Mouse (Mus musculus) testis, adult 2 months (tissue): ENCODE results near the gene Spcs3. TPM values are rescaled to one million over a fixed set of nuclear protein-coding genes. Genes with fewer than 3 reads are reported as not detected.

Source experiments
- H3K27ac ChIP-seq: fragments of 200-500 bp; 2 replicates; pipeline ENCODE4 v1.5.1; 2012; ENCODE audit warnings: low read depth, low read length; ENCODE audit not compliant: control insufficient read depth, insufficient read depth
- H3K27me3 ChIP-seq: fragments of 200-500 bp; 2 replicates; pipeline ENCODE4 v1.6.1; 2012; ENCODE audit warnings: mild to moderate bottlenecking, low read length, moderate library complexity; ENCODE audit not compliant: control insufficient read depth, insufficient read depth
- H3K36me3 ChIP-seq: fragments of 200-500 bp; 2 replicates; pipeline ENCODE4 v1.6.1; 2012; ENCODE audit warnings: mild to moderate bottlenecking, low read length; ENCODE audit not compliant: control insufficient read depth, insufficient read depth
- H3K4me1 ChIP-seq: fragments of 200-500 bp; 2 replicates; pipeline ENCODE4 v1.6.1; 2012; ENCODE audit warnings: low read length; ENCODE audit not compliant: control insufficient read depth, insufficient read depth
- H3K4me3 ChIP-seq: fragments of 200-500 bp; 2 replicates; pipeline ENCODE4 v1.5.1; 2012; ENCODE audit warnings: low read depth, mild to moderate bottlenecking, low read length, moderate library complexity, mixed read lengths; ENCODE audit not compliant: control insufficient read depth
- CTCF ChIP-seq: fragments of 200-500 bp; IDR thresholded peaks from 2 replicates; pipeline ENCODE4 v1.5.1; 2012; ENCODE audit warnings: low read depth, mild to moderate bottlenecking, inconsistent platforms, low read length, moderate library complexity; ENCODE audit not compliant: control insufficient read depth, insufficient read depth, insufficient replicate concordance
- POLR2A ChIP-seq: fragments of 200-500 bp; IDR thresholded peaks from 2 replicates; pipeline ENCODE4 v1.6.1; 2012; ENCODE audit warnings: low read depth, mild to moderate bottlenecking, inconsistent platforms, low read length, moderate library complexity; ENCODE audit not compliant: control insufficient read depth
- polyA plus RNA-seq: library from polyadenylated mRNA; depleted of rRNA; stranded (reverse); fragments of >200 nt; gene quantifications from 2 replicates; pipeline ENCODE4 v1.2.3, GENCODE M21; 2012

Spcs3 gene
- polyA plus RNA-seq, 1 experiment: 10.4 TPM

DNA sequence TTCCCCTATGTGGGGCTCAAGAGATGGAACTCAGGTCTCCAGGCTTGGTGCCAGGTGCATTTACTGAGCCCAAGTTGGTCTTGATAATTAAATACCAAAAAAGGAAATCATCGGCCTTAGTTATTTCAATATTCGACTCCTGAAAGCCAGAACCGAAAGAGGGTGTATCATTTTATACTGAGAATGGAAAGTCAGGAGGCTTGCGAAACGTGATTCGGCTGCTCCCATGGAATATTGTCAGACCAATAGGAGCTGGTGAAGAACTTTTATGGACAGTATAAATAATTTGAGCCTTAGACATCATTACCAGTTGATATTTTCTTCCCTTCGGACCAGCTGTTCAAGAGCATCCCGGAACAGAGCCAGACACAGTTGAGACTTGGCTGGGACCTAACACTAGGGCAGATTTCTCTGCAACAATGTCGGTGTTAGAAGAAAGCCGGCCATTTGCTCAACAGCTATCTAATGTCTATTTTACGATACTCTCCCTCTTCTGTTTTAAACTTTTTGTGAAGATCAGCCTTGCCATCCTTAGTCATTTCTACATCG lies 20.3 kb upstream of the Spcs3 start:
- Histone ChIP-seq H3K4me3 (no peak overlapping the region), H3K36me3 (no peaks in the 10 kb centered on the region), H3K4me1 (no peaks in the 10 kb centered on the region), H3K27me3 (no peaks in the 10 kb centered on the region), H3K27ac (no peak overlapping the region)
- no peak for TF ChIP-seq CTCF

DNA sequence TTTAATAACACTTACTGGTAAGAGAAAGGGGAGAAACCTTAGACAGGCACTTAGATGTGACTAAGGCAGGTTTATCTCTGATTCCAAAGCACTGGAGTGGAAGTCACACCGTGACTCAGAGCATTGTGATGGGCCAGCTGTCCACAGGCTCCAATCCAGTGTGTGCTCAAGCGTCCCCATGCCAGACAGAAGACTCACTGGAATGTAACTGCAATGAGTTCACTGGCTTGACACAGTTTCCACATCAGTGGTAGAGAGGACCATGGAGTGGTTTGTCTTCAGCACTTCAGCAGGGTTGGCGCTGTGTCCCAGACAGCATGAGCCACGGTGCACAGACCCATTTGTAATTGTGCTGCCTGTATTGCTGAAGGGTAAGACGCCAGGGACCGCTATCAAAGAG lies 18.6 kb upstream of the Spcs3 start:
- H3K4me3 ChIP-seq: no peak overlapping the region
- TF ChIP-seq POLR2A: no peak
- TF ChIP-seq CTCF: no peak
- H3K27ac ChIP-seq: no peak overlapping the region
- no peaks in the 10 kb centered on the region for H3K4me1 ChIP-seq
- H3K36me3 ChIP-seq: no peaks in the 10 kb centered on the region
- H3K27me3 ChIP-seq: no peaks in the 10 kb centered on the region

DNA sequence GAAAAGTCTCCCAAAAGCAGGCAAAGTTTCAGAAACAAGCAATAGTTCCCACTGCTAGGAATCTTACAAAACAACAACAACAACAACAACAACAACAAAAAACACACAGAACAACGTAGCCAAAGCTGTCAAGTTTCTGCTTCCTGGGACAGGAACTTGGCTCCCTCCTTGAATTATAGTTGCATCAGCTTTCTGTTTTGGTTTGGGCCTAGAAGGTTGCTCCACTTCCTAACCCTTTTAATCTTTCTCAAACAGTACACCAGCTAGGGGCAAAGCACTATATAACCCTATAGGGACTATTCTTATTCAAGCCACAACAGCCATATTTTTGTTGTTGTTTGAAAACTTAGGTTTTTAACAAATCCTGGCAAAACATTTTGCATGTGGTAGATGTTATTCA lies 11.5 kb upstream of the Spcs3 start:
- Histone ChIP-seq H3K4me3 (no peak overlapping the region), H3K4me1 (no peaks in the 10 kb centered on the region), H3K27me3 (no peaks in the 10 kb centered on the region), H3K27ac (no peak overlapping the region), H3K36me3 (no peaks in the 10 kb centered on the region)
- TF ChIP-seq POLR2A (no peak), CTCF (no peak)

DNA sequence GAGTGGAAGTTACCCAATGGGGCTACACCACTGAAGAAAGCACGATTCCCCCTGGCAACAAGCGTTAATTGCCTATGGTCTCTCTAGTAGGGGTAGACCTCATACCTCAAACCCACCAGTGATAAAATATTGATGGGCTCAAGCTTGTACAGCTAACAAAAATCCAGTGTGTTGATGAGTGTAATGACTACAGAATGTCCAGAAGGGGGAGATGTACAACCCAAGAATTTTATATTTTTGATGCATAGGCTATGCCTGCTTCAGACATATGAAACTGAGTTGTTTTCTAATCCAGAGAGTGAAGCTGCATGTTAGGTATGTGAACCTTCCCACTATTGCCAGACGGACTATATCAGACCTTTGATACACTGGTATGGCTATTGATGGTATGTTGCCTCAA lies 7.5 kb upstream of the Spcs3 start:
- Histone ChIP-seq H3K27ac (no peak overlapping the region), H3K4me3 (no peak overlapping the region), H3K27me3 (no peaks in the 10 kb centered on the region), H3K4me1 (no peaks in the 10 kb centered on the region), H3K36me3 (no peaks in the 10 kb centered on the region)
- TF ChIP-seq CTCF (no peak), POLR2A (no peak)

DNA sequence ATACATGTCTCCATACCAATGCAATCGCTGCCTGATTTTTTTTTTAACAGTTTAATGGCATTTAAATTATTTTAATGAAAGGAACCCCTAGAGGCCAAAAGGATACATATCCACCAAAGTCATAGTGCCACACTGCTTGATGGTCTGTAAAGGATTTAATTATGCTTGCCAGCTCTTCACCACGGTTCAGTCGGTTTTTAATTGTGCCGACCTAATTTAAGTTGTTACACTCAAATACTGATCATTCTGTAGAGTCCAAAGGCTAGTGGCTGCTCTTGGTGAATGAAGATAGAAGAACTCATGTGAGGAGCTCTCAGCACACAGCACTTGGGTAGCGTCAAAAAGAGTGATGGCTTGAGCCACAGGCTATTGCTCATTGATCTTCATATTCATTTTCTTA lies 5.4 kb upstream of the Spcs3 start:
- no peaks in the 10 kb centered on the region for H3K36me3 ChIP-seq
- no peak overlapping the region for H3K27ac ChIP-seq
- no peak overlapping the region for H3K4me3 ChIP-seq
- no peaks in the 10 kb centered on the region for H3K4me1 ChIP-seq
- TF ChIP-seq CTCF (no peak), POLR2A (no peak)
- no peaks in the 10 kb centered on the region for H3K27me3 ChIP-seq

DNA sequence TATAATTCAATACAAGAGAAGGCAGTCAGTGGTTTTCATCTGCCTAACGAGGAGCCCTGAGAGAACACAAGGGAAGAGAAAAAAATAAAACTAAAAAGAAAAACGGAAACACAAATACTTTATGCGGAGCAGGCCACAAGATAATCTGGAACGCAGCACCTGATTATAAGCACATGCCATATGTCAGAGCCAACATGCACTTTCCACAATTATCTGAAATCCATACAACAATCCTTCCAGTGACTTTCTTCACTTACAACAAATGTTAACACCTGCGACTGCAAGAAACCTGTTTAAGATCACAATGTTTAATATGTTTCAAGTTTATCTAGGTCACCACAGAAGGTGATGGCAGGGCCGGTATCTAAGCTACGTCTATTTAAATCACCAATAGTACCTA lies 1.2 kb downstream of the Spcs3 start:
- peaks cover 2% of the 10 kb centered on the region; the same call in 1 of the 2 replicates for H3K4me1 ChIP-seq
- H3K4me3 ChIP-seq: no peak overlapping the region
- no peak for TF ChIP-seq POLR2A
- TF ChIP-seq CTCF: no peak
- no peaks in the 10 kb centered on the region for H3K27me3 ChIP-seq
- H3K36me3 ChIP-seq: no peaks in the 10 kb centered on the region; the same call in 1 of the 2 replicates
- H3K27ac ChIP-seq: no peak overlapping the region

DNA sequence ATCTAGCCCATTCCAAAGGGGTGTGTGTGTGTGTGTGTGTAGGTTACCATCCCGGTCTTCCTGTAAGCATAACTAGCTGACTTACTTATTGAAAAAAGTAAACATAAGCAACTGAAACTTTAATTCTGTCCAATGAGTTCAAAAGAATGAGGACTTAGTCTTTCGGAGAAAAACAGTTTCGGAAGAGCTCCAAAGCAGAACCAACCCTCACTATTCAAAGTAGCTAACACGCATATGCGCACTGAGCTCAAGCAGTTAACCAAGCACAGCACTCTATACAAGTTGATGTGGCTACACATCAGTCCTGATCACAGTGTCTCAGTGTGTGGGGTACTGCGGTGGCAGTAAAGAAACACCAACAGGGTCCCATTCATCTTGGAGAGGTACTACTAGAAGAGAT lies 3.1 kb downstream of the Spcs3 start:
- Histone ChIP-seq H3K4me1 (peaks cover 2% of the 10 kb centered on the region; the same call in 1 of the 2 replicates), H3K4me3 (no peak overlapping the region), H3K27me3 (no peaks in the 10 kb centered on the region), H3K27ac (no peak overlapping the region), H3K36me3 (no peaks in the 10 kb centered on the region; the same call in 1 of the 2 replicates)
- TF ChIP-seq CTCF: no peak
- TF ChIP-seq POLR2A: no peak

DNA sequence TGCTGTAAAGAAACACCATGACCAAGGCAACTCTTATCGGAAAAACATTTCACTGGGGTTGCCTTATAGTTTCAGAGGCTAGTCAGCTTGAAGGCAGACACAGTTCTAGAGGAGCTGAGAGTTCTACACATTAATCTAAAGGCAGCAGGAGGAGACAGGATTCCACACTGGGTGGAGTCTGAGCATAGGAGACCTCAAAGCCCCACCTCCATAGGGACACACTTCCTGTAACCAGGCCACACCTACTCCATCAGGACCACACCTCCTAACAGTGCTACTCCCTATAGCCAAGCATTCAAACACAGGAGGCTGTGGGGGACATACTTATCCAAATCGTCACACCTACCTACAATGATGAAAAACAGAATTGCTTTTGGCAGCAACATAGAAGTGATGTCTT lies 4.2 kb downstream of the Spcs3 start:
- TF ChIP-seq POLR2A (no peak), CTCF (no peak)
- H3K4me1 ChIP-seq: peaks cover 2% of the 10 kb centered on the region; the same call in 1 of the 2 replicates
- no peaks in the 10 kb centered on the region for H3K27me3 ChIP-seq
- no peaks in the 10 kb centered on the region; the same call in 1 of the 2 replicates for H3K36me3 ChIP-seq
- no peak overlapping the region for H3K27ac ChIP-seq
- H3K4me3 ChIP-seq: no peak overlapping the region
